Mouse (Mus musculus): ENCODE measurements around the gene Olfr1261. TPM values are rescaled to one million over a fixed set of nuclear protein-coding genes. Genes with fewer than 3 reads are reported as not detected.

The Olfr1261 gene
- total RNA-seq (2021): not detected
- long read RNA-seq, experiment 1: 0 reads
- long read RNA-seq, experiment 2: 0 reads

GRCm38 (mm10) chr2:89990921-89991320, at the start of gene Olfr1261:
Gene Olfr1261, plus strand, starts transcription at chr2:89991221.
- no peak for DNase-seq
- intact Hi-C loops (cut with DNase I; ENCODE audit: low total_unique reads): no loop called here

GRCm38 (mm10) chr2:89948564-89948963, 42.5 kb upstream of the Olfr1261 start, which contains the start of gene Olfr1259:
Gene Olfr1259, minus strand, starts transcription at chr2:89948664.
- intact Hi-C loops (cut with DNase I; ENCODE audit: low total_unique reads): no loop called here
- no peak for DNase-seq

GRCm38 (mm10) chr2:89974184-89974583, 16.8 kb upstream of the Olfr1261 start, which contains the start of gene Olfr1260:
Gene Olfr1260, plus strand, starts transcription at chr2:89974340.
- no peak for DNase-seq
- intact Hi-C loops (cut with DNase I; ENCODE audit: low total_unique reads): no loop called here

DNA sequence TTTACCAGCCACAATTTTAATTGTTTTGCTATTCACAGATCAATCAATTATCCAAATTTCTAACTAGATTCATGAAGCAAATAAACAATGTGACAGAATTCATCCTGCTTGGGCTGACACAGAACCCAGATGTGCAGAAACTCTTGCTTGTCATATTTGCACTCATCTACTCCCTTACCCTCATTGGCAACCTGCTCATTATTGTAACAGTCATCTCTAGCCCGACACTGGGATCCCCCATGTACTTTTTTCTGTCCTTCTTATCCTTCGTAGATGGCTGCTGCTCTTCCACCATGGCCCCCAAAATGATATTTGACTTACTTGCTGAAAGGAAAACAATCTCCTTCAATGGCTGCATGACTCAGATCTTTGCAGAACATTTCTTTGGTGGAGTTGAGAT, 13.3 kb upstream of the Olfr1261 start:
- DNase-seq: no peak
- intact Hi-C loops (cut with DNase I; ENCODE audit: low total_unique reads): no loop called here

- no peak for DNase-seq
Measured at GRCm38 (mm10) chr2:89999845-90000244, 8.8 kb downstream of the Olfr1261 start, which contains the start of gene Olfr1262. Gene Olfr1262, plus strand, starts transcription at chr2:90000145.

GRCm38 (mm10) chr2:90011831-90012230, 20.8 kb downstream of the Olfr1261 start, which contains the start of gene Olfr1263:
Gene Olfr1263, plus strand, starts transcription at chr2:90012131.
- DNase-seq: no peak
- intact Hi-C loops (cut with DNase I; ENCODE audit: low total_unique reads): no loop called here

More at GRCm38 (mm10) chr2:89999845-90000244, 8.8 kb downstream of the Olfr1261 start, which contains the start of gene Olfr1262:
- intact Hi-C loops (cut with DNase I; ENCODE audit: low total_unique reads): no loop called here

GRCm38 (mm10) chr2:90025477-90025876, 34.5 kb downstream of the Olfr1261 start, which contains the start of gene Olfr1264:
Gene Olfr1264, minus strand, starts transcription at chr2:90025577.
- no peak for DNase-seq
- intact Hi-C loops (cut with DNase I; ENCODE audit: low total_unique reads): no loop called here

- intact Hi-C loops (cut with DNase I; ENCODE audit: low total_unique reads): no loop called here
- DNase-seq: no peak
Measured at GRCm38 (mm10) chr2:90035037-90035436, 44.0 kb downstream of the Olfr1261 start, which contains the start of gene Olfr1265. Gene Olfr1265, plus strand, starts transcription at chr2:90035337.

Other genes with a start within 250 kb of the Olfr1261 start
- gene Olfr1253, start 234.1 kb upstream of the Olfr1261 start, total RNA-seq (2021): not detected
- gene Olfr1254, start 197.6 kb upstream of the Olfr1261 start, total RNA-seq (2021): not detected
- not detected for gene Olfr1255, start 179.2 kb upstream of the Olfr1261 start, total RNA-seq (2021)
- gene Olfr1256, start 149.7 kb upstream of the Olfr1261 start, total RNA-seq (2021): not detected
- gene Olfr48, start 143.0 kb upstream of the Olfr1261 start, total RNA-seq (2021): not detected
- gene Olfr1257, start 112.8 kb upstream of the Olfr1261 start, total RNA-seq (2021): not detected
- not detected for gene Olfr1258, start 63.9 kb upstream of the Olfr1261 start, total RNA-seq (2021)
- gene Olfr1259, start 42.6 kb upstream of the Olfr1261 start, total RNA-seq (2021): not detected
- gene Olfr1260, start 16.9 kb upstream of the Olfr1261 start, total RNA-seq (2021): not detected
- gene Olfr1262, start 8.9 kb downstream of the Olfr1261 start, total RNA-seq (2021): not detected
- gene Olfr1263, start 20.9 kb downstream of the Olfr1261 start, total RNA-seq (2021): not detected
- not detected for gene Olfr1264, start 34.4 kb downstream of the Olfr1261 start, total RNA-seq (2021)
- gene Olfr1265, start 44.1 kb downstream of the Olfr1261 start, total RNA-seq (2021): not detected
- gene Olfr140, start 72.4 kb downstream of the Olfr1261 start, total RNA-seq (2021): not detected
- not detected for gene Olfr1269, start 130.2 kb downstream of the Olfr1261 start, total RNA-seq (2021)
- gene Olfr32, start 151.1 kb downstream of the Olfr1261 start, total RNA-seq (2021): not detected
- not detected for gene Olfr1270, start 161.9 kb downstream of the Olfr1261 start, total RNA-seq (2021)
- not detected for gene Olfr1506, start 233.3 kb downstream of the Olfr1261 start, total RNA-seq (2021)